Mouse (Mus musculus) midbrain, embryonic 11.5 days (tissue): Measurements from ENCODE around the gene Gm1604a. TPM values are rescaled to one million over a fixed set of nuclear protein-coding genes. Genes with fewer than 3 reads are reported as not detected.
"Not testable (repeated sequence)": the region's sequence is repeated elsewhere in the genome, so short reads cannot be mapped to it uniquely, and the experiment has no call there.

ENCODE experiments used
- ATAC-seq: fragments of 200-750 bp; cut with Nextera tagmentation; 2 replicates; pipeline ENCODE4 v1.8.0; 2017; ENCODE audit warnings: moderate TSS enrichment, moderate library complexity; ENCODE audit not compliant: low FRiP score
- DNase-seq: peaks from one replicate; pipeline ENCODE4 v3.0.0; 2015; ENCODE audit warnings: low spot score; ENCODE audit errors: missing footprints
- H3K27ac ChIP-seq: fragments of 300-500 bp; sonication (generic); 2 replicates; pipeline ENCODE4 v1.5.1; 2014; ENCODE audit warnings: low read depth, low read length
- H3K27me3 ChIP-seq: fragments of 300-500 bp; sonication (generic); 2 replicates; pipeline ENCODE4 v1.6.1; 2014; ENCODE audit warnings: mild to moderate bottlenecking, low read length, moderate library complexity, mixed read lengths; ENCODE audit not compliant: control insufficient read depth, insufficient read depth
- H3K36me3 ChIP-seq: fragments of 300-500 bp; sonication (generic); 2 replicates; pipeline ENCODE4 v1.6.1; 2014; ENCODE audit warnings: mild to moderate bottlenecking, low read length, moderate library complexity, mixed read lengths; ENCODE audit not compliant: control insufficient read depth, insufficient read depth
- H3K4me1 ChIP-seq: fragments of 300-500 bp; sonication (generic); 2 replicates; pipeline ENCODE4 v1.6.1; 2014; ENCODE audit warnings: low read length; ENCODE audit not compliant: control insufficient read depth, insufficient read depth
- H3K4me2 ChIP-seq: fragments of 300-500 bp; sonication (generic); 2 replicates; pipeline ENCODE4 v1.6.1; 2014; ENCODE audit warnings: mild to moderate bottlenecking, moderate library complexity
- H3K4me3 ChIP-seq: fragments of 300-500 bp; sonication (generic); 2 replicates; pipeline ENCODE4 v1.5.1; 2014; ENCODE audit warnings: low read depth, low read length
- H3K9ac ChIP-seq: fragments of 300-500 bp; sonication (generic); 2 replicates; pipeline ENCODE4 v1.6.1; 2014; ENCODE audit warnings: low read length
- H3K9me3 ChIP-seq: fragments of 300-500 bp; sonication (generic); 2 replicates; pipeline ENCODE4 v1.6.1; 2016; ENCODE audit warnings: low read length; ENCODE audit not compliant: control insufficient read depth
- WGBS: fragments of 180-500 bp; shearing (Covaris S2); extraction: QIAGEN DNeasy Blood & Tissue Kit; methylation state at CpG from one replicate; pipeline ENCODE4 v1.1.7; 2014; 5-methylcytosine and 5-hydroxymethylcytosine counted together
- polyA plus RNA-seq: library from polyadenylated mRNA; unstranded; fragments of >200 nt; fragmentation: Nextera tagmentation; extraction: Ambion mirVana; gene quantifications from 2 replicates; pipeline ENCODE4 v1.2.1, GENCODE M21; 2014

Gene Gm1604a
- polyA plus RNA-seq, 1 experiment from 2014 or later = not detected

- H3K27ac ChIP-seq, H3K9me3 ChIP-seq, H3K4me3 ChIP-seq, DNase-seq, H3K27me3 ChIP-seq, H3K9ac ChIP-seq, H3K4me2 ChIP-seq, H3K36me3 ChIP-seq, H3K4me1 ChIP-seq, ATAC-seq: not testable (repeated sequence)
- WGBS = no CpG with 5 or more reads among the region's 12 CpGs
Measured at GRCm38 (mm10) chr17:7085469-7086168, 60.3 kb downstream of the Gm1604a start.

DNA sequence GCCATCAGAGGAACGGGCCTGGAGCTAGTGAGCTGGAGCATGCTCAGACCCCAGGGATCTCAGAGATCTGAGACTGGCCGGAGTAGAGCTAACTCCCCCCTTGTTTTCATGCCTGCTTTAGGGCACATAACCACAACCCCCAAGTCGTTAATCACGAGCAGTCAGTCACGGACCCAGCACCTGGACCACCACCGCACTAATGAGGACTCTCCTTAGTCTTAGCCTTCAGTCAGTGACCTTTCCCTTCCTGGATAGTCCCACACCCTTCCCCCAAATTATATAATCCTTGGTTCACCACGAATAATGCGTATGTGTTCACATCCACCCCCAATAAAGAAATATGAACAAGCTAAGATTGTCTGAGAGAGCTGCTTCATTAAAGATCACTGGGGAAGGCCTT is 61.5 kb downstream of the Gm1604a start:
- DNase-seq = peak; percentile 57
- 82% methylated on average over 6 of the region's 8 CpGs for WGBS
- H3K4me2 ChIP-seq, H3K27me3 ChIP-seq, H3K4me1 ChIP-seq, H3K27ac ChIP-seq, H3K36me3 ChIP-seq, H3K9ac ChIP-seq, H3K4me3 ChIP-seq, H3K9me3 ChIP-seq, ATAC-seq: not testable (repeated sequence)

DNA sequence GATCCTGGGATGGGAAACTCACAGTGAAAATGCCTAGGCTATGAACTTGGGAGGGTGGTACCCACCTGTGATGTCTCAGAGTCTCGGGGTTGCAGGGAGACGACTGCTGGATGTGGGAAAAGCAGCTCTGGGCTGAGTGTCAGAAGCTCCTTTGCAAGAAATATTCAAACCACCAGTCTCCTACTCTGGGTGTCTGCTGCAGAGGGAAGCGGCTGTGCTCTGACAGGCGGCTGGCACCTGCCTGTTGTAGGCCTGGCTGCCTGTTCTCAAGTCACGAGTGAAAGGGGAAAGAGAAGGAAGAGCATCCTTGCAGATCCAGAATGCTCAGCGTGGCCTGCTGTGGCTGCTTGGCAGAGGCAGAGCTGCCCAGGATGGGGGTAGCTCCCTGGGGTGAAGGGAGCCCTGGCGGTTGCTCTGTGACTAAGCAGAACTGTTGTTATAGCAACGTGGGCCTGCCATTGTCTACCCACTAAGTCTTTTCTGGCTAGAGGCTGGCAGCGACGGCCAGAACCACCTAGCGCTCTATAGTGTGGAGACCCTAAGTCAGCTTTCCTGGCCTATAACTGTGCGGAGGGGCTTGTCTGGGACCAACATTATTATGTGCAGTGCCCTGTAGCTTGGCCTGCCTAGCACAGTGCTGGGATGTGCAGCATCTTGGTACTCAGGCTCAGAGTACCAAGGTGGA is 72.6 kb downstream of the Gm1604a start:
- not testable (repeated sequence) for H3K9me3 ChIP-seq, H3K9ac ChIP-seq, H3K4me2 ChIP-seq, H3K4me3 ChIP-seq, H3K27ac ChIP-seq, H3K4me1 ChIP-seq, DNase-seq, H3K27me3 ChIP-seq, H3K36me3 ChIP-seq
- WGBS = no CpG with 5 or more reads among the region's 12 CpGs
- ATAC-seq = peak; percentile 84

DNA sequence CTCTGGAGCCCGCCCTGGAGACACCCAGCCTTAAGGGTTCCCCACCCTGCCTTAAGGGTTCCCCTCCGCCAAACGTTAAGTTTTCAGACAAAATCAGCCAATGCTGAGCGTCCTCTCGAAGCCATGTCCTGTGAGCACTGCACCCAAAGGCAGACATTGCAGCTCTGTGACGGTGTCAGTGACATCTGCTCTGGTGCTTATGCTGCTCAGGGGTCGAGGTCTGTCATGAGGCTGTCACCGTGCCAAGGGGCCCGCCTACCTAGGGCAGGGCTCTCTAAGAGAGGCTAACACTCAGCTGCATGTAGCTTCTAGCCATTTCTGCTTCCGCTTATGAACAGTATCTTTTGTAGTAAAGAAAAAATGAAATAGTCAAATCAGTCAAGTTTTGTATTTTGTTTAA is 73.7 kb downstream of the Gm1604a start:
- not testable (repeated sequence) for H3K36me3 ChIP-seq, H3K4me1 ChIP-seq, H3K27ac ChIP-seq, DNase-seq, H3K27me3 ChIP-seq, H3K9ac ChIP-seq, H3K9me3 ChIP-seq, H3K4me2 ChIP-seq, ATAC-seq, H3K4me3 ChIP-seq
- 76% methylated on average over 3 of the region's 10 CpGs for WGBS

- not testable (repeated sequence) for H3K27me3 ChIP-seq, H3K4me2 ChIP-seq, H3K27ac ChIP-seq, H3K9ac ChIP-seq, H3K4me3 ChIP-seq, H3K9me3 ChIP-seq, ATAC-seq, H3K36me3 ChIP-seq, H3K4me1 ChIP-seq, DNase-seq
- WGBS = no CpG with 5 or more reads among the region's 7 CpGs
Measured at GRCm38 (mm10) chr17:7102945-7103344, 77.6 kb downstream of the Gm1604a start.

DNA sequence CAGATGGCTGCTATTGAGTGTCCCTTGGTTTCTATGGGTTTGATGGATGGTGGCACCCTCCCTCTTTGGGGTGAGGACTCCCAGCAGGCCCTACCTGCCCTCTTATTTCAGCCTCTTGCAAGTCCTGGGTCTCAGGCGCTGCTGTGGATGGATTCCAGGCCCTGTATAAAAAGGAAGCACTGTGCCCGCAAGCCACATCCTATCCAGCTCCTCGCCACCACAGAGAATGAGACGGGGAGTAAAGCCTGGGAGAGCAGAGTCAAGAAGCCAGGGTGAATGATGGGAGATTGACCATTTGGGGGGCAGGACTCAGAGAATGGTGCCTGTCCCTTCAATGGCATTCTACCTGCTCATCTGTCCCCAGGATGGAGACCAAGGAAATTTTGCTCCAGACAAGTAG is 86.3 kb downstream of the Gm1604a start:
- H3K9me3 ChIP-seq, DNase-seq, H3K27me3 ChIP-seq, H3K9ac ChIP-seq, H3K4me2 ChIP-seq, H3K4me1 ChIP-seq, H3K36me3 ChIP-seq, ATAC-seq, H3K27ac ChIP-seq, H3K4me3 ChIP-seq: not testable (repeated sequence)
- 91% methylated on average over 3 of the region's 4 CpGs for WGBS

- WGBS = 92% methylated on average over 6 of the region's 8 CpGs
- H3K4me1 ChIP-seq, H3K4me3 ChIP-seq, H3K9ac ChIP-seq, H3K36me3 ChIP-seq, H3K4me2 ChIP-seq, DNase-seq, H3K27me3 ChIP-seq, H3K27ac ChIP-seq, H3K9me3 ChIP-seq, ATAC-seq: not testable (repeated sequence)
Measured at GRCm38 (mm10) chr17:7116265-7116664, 90.9 kb downstream of the Gm1604a start.

DNA sequence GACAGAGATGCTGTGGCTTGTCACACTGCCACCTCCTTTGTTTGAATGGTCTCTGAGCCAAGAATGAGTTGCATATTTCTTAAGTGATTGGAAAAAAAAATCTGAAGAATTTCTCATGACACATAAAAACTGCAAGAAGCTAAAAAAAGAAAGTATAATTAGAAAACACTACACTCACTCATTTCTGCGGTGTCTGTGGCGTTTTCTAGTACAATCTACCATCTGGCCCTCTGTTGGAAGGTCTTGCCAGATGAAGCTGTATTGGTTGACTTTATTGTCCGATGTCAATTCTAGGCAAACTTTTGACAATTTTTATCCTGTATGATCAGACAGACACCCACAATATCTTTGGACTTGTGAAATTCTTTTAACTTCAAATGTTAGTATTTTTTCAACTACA is 95.5 kb downstream of the Gm1604a start:
- ATAC-seq, H3K27ac ChIP-seq, H3K4me2 ChIP-seq, H3K27me3 ChIP-seq, H3K9me3 ChIP-seq, H3K36me3 ChIP-seq, H3K4me1 ChIP-seq, H3K4me3 ChIP-seq, DNase-seq, H3K9ac ChIP-seq: not testable (repeated sequence)
- WGBS = 92% methylated on average over 3 of the region's 3 CpGs

- H3K9me3 ChIP-seq, ATAC-seq, H3K4me1 ChIP-seq, H3K4me2 ChIP-seq, DNase-seq, H3K27ac ChIP-seq, H3K36me3 ChIP-seq, H3K4me3 ChIP-seq, H3K9ac ChIP-seq, H3K27me3 ChIP-seq: not testable (repeated sequence)
- 84% methylated on average over 11 of the region's 11 CpGs for WGBS
Measured at GRCm38 (mm10) chr17:7122554-7122953, 97.2 kb downstream of the Gm1604a start.
